Mouse (Mus musculus) embryonic facial prominence, embryonic 15.5 days (tissue): ENCODE measurements around the gene Pex16. TPM values are rescaled to one million over a fixed set of nuclear protein-coding genes. Genes with fewer than 3 reads are reported as not detected.

Experiments used
- ATAC-seq: fragments of 200-750 bp; cut with Nextera tagmentation; 2 replicates; pipeline ENCODE4 v1.8.0; 2017; ENCODE audit warnings: low read depth, moderate TSS enrichment; ENCODE audit not compliant: insufficient number of reproducible peaks, low FRiP score, low TSS enrichment
- H3K27ac ChIP-seq: fragments of 300-500 bp; sonication (generic); replicated peaks from 2 replicates; pipeline ENCODE4 v1.5.1; 2015; ENCODE audit warnings: mild to moderate bottlenecking, inconsistent platforms
- H3K27me3 ChIP-seq: fragments of 300-500 bp; sonication (generic); 2 replicates; pipeline ENCODE4 v1.6.1; 2015; ENCODE audit warnings: inconsistent platforms
- H3K36me3 ChIP-seq: fragments of 300-500 bp; sonication (generic); 2 replicates; pipeline ENCODE4 v1.6.1; 2015; ENCODE audit warnings: mild to moderate bottlenecking, inconsistent platforms
- H3K4me1 ChIP-seq: fragments of 300-500 bp; sonication (generic); 2 replicates; pipeline ENCODE4 v1.6.1; 2015; ENCODE audit warnings: inconsistent platforms
- H3K4me2 ChIP-seq: fragments of 300-500 bp; sonication (generic); replicated peaks from 2 replicates; pipeline ENCODE4 v1.6.1; 2015; ENCODE audit warnings: mild to moderate bottlenecking, inconsistent platforms
- H3K4me3 ChIP-seq: fragments of 300-500 bp; sonication (generic); replicated peaks from 2 replicates; pipeline ENCODE4 v1.5.1; 2015; ENCODE audit warnings: mild to moderate bottlenecking, inconsistent platforms
- H3K9ac ChIP-seq: fragments of 300-500 bp; sonication (generic); 2 replicates; pipeline ENCODE4 v1.6.1; 2015; ENCODE audit warnings: inconsistent platforms
- H3K9me3 ChIP-seq: fragments of 300-500 bp; sonication (generic); replicated peaks from 2 replicates; pipeline ENCODE4 v1.6.1; 2016; ENCODE audit warnings: inconsistent platforms
- WGBS: fragments of 180-500 bp; shearing (Covaris S2); methylation state at CpG from one replicate; pipeline ENCODE4 v1.1.7; 2015; 5-methylcytosine and 5-hydroxymethylcytosine counted together
- polyA plus RNA-seq: library from polyadenylated mRNA; unstranded; fragments of >200 nt; fragmentation: Nextera tagmentation; extraction: Ambion mirVana; gene quantifications from 2 replicates; pipeline ENCODE4 v1.2.1, GENCODE M21; 2015

Pex16 gene
- polyA plus RNA-seq, 1 experiment from 2014 or later: 27.8 TPM

- Histone ChIP-seq H3K4me1 (peaks cover 46% of the 10 kb centered on the region), H3K9me3 (no peaks in the 10 kb centered on the region), H3K4me2 (peak overlapping the region; percentile 78), H3K27ac (peak overlapping the region; percentile 96), H3K27me3 (peaks cover 30% of the 10 kb centered on the region), H3K36me3 (no peaks in the 10 kb centered on the region), H3K9ac (peak overlapping the region; percentile 50), H3K4me3 (peak overlapping the region; percentile 48)
- 2% methylated on average over 45 of the region's 45 CpGs for WGBS
- no peak; the same call in 1 of the 2 replicates for ATAC-seq
Measured at GRCm38 (mm10) chr2:92370821-92371805, 3.4 kb upstream of the Pex16 start.

GRCm38 (mm10) chr2:92371971-92372690 is 2.3 kb upstream of the Pex16 start:
- WGBS: 17% methylated on average over 10 of the region's 10 CpGs
- no peak overlapping the region for H3K9ac ChIP-seq
- no peaks in the 10 kb centered on the region for H3K36me3 ChIP-seq
- H3K4me1 ChIP-seq: peaks cover 50% of the 10 kb centered on the region
- no peak overlapping the region for H3K4me3 ChIP-seq
- peaks cover 30% of the 10 kb centered on the region for H3K27me3 ChIP-seq
- 0 out of 2 replicates have a peak overlapping the region, but pooled peaks have one; percentile 78 for H3K4me2 ChIP-seq
- no peaks in the 10 kb centered on the region for H3K9me3 ChIP-seq
- peak overlapping the region; percentile 96 for H3K27ac ChIP-seq
- no peak for ATAC-seq

DNA sequence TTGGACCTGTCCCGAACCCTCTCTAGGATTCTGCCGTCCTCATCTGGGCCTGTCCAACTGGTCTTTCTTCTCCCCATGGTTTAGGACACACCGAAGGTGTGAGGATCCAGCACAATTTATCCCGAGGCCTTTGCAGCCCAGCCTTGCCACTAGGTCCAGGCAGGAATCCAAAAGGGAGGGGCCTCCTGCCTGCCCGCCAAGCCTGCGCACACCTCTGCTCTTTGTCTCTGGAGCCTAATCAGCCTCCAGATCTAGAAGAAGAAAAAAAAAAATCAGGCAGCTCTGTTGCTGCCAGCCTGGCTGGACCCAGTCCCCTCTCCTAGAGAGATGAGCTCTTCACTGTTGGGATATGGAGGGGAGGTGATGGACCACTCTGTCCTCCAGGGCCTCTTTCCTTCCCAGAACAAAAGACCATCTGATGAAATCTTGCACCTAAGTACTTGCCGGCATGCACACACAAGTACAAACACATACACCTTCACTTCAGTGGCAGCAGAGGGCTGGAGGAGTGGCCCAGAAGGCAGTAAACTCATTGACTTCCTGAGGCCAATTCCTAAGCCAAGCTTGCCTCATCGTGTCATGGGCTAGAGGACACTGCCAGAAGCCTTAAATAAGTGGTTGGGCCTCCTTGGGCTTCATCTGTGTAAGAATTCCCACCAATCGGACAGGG is 1.6 kb upstream of the Pex16 start:
- 32% methylated on average over 9 of the region's 9 CpGs for WGBS
- Histone ChIP-seq H3K36me3 (peaks cover 8% of the 10 kb centered on the region; the same call in 1 of the 2 replicates), H3K4me3 (no peak overlapping the region), H3K27ac (peak overlapping the region; percentile 96), H3K4me1 (peaks cover 50% of the 10 kb centered on the region), H3K27me3 (peaks cover 30% of the 10 kb centered on the region), H3K4me2 (no peak overlapping the region), H3K9ac (no peak overlapping the region), H3K9me3 (no peaks in the 10 kb centered on the region)
- ATAC-seq: no peak

GRCm38 (mm10) chr2:92373437-92373813 is 1.1 kb upstream of the Pex16 start:
- peaks cover 13% of the 10 kb centered on the region for H3K36me3 ChIP-seq
- no peak overlapping the region for H3K4me3 ChIP-seq
- H3K4me1 ChIP-seq: peaks cover 50% of the 10 kb centered on the region
- WGBS: 78% methylated on average over 11 of the region's 11 CpGs
- peak overlapping the region; percentile 96 for H3K27ac ChIP-seq
- ATAC-seq: no peak
- H3K27me3 ChIP-seq: peaks cover 30% of the 10 kb centered on the region
- no peak overlapping the region for H3K4me2 ChIP-seq
- H3K9ac ChIP-seq: no peak overlapping the region
- no peaks in the 10 kb centered on the region for H3K9me3 ChIP-seq

- peaks cover 30% of the 10 kb centered on the region for H3K36me3 ChIP-seq
- peak overlapping the region; percentile 90 for H3K4me2 ChIP-seq
- WGBS: 0% methylated on average over 29 of the region's 29 CpGs
- ATAC-seq: peak; percentile 95
- H3K4me3 ChIP-seq: peak overlapping the region; percentile 81
- peak overlapping the region; percentile 70 for H3K9ac ChIP-seq
- H3K4me1 ChIP-seq: peaks cover 49% of the 10 kb centered on the region
- H3K27ac ChIP-seq: peak overlapping the region; percentile 96
- no peaks in the 10 kb centered on the region for H3K9me3 ChIP-seq
- H3K27me3 ChIP-seq: peaks cover 21% of the 10 kb centered on the region
Measured at GRCm38 (mm10) chr2:92375099-92375623, 685 bp downstream of the Pex16 start.

- WGBS: 7% methylated on average over 10 of the region's 10 CpGs
- Histone ChIP-seq H3K4me1 (peaks cover 43% of the 10 kb centered on the region), H3K4me3 (peak overlapping the region; percentile 81), H3K4me2 (peak overlapping the region; percentile 90), H3K36me3 (peaks cover 36% of the 10 kb centered on the region), H3K27me3 (peaks cover 14% of the 10 kb centered on the region), H3K9me3 (no peaks in the 10 kb centered on the region), H3K27ac (peak overlapping the region; percentile 96; the same call in 1 of the 2 replicates), H3K9ac (peak overlapping the region; percentile 70)
- ATAC-seq: no peak
Measured at GRCm38 (mm10) chr2:92375788-92376187, 1.3 kb downstream of the Pex16 start.

- H3K27ac ChIP-seq: no peak overlapping the region
- peaks cover 38% of the 10 kb centered on the region for H3K4me1 ChIP-seq
- no peaks in the 10 kb centered on the region for H3K9me3 ChIP-seq
- no peak overlapping the region for H3K9ac ChIP-seq
- H3K4me3 ChIP-seq: peak overlapping the region; percentile 81
- ATAC-seq: no peak
- H3K27me3 ChIP-seq: peaks cover 9% of the 10 kb centered on the region
- WGBS: 83% methylated on average over 6 of the region's 6 CpGs
- peaks cover 39% of the 10 kb centered on the region for H3K36me3 ChIP-seq
- peak overlapping the region; percentile 90 for H3K4me2 ChIP-seq
Measured at GRCm38 (mm10) chr2:92376300-92376699, 1.8 kb downstream of the Pex16 start.

GRCm38 (mm10) chr2:92377320-92377719 is 2.8 kb downstream of the Pex16 start:
- Histone ChIP-seq H3K4me1 (peaks cover 29% of the 10 kb centered on the region), H3K27ac (no peak overlapping the region), H3K9ac (no peak overlapping the region), H3K27me3 (0 out of 2 replicates have a peak, but pooled peaks cover under 1% of the 10 kb centered on the region), H3K9me3 (no peaks in the 10 kb centered on the region), H3K36me3 (peaks cover 49% of the 10 kb centered on the region), H3K4me3 (no peak overlapping the region), H3K4me2 (no peak overlapping the region)
- 87% methylated on average over 7 of the region's 7 CpGs for WGBS
- no peak for ATAC-seq

DNA sequence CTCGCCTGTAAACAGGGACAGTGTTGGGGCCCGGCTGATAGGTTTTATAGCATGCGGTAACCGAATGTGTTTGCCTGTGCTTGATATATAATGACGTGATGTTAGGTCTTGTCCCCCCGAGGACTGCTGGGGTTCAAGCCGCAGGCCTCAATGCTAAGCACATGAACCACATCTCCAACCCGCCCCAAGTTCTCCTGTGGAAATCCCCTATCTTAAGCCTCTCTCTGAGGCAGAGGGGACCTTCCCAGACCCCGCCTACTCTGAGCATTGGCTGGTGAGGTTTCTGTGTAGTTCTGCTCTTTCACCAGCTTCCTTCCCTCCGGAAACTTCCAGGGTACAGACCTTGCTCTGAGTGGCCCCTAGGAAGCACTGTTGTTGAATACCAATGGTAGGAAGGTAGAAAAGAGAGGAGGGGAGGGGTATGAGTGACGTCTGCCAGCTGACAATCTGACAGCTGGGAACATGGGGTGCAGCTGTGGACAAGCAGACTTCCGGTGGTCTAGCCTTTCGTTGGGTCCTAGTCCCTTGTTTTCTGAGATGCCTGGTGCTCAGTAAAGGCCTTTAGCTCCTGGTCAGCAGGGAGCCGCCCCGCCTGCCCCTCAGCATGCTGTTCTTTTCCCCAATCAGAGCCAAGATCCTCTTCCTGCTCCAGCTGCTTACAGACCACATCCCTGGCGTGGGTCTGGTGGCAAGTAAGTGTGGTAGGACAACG is 5.5 kb downstream of the Pex16 start:
- WGBS: 71% methylated on average over 17 of the region's 17 CpGs
- Histone ChIP-seq H3K4me1 (peaks cover 10% of the 10 kb centered on the region), H3K9me3 (no peaks in the 10 kb centered on the region), H3K9ac (no peak overlapping the region), H3K4me2 (no peak overlapping the region), H3K27me3 (no peaks in the 10 kb centered on the region), H3K27ac (no peak overlapping the region), H3K4me3 (no peak overlapping the region), H3K36me3 (peaks cover 74% of the 10 kb centered on the region)
- no peak for ATAC-seq

- Histone ChIP-seq H3K4me2 (no peak overlapping the region), H3K36me3 (peaks cover 81% of the 10 kb centered on the region), H3K9ac (no peak overlapping the region), H3K4me3 (no peak overlapping the region), H3K9me3 (no peaks in the 10 kb centered on the region), H3K27me3 (no peaks in the 10 kb centered on the region), H3K27ac (no peak overlapping the region; the same call in 1 of the 2 replicates), H3K4me1 (peaks cover 10% of the 10 kb centered on the region)
- 75% methylated on average over 6 of the region's 6 CpGs for WGBS
- ATAC-seq: peak; percentile 8; the same call in 1 of the 2 replicates
Measured at GRCm38 (mm10) chr2:92380495-92381050, 6.1 kb downstream of the Pex16 start.
